Mouse (Mus musculus) naive thymus-derived CD4-positive, alpha-beta T cell, adult 5 months (primary cell): ENCODE results near the gene Zfp446. TPM values are rescaled to one million over a fixed set of nuclear protein-coding genes. Genes with fewer than 3 reads are reported as not detected.

Experiments used
- polyA plus RNA-seq: library from polyadenylated mRNA; unstranded; fragments of 100-300 nt; shearing (Covaris generic); gene quantifications from one replicate; pipeline ENCODE4 v1.2.1, GENCODE M21; 2017

The Zfp446 gene
- polyA plus RNA-seq, result 5.8 TPM

GRCm38 (mm10) chr7:12977682-12978389, at the start of gene Zfp446:
Gene Zfp446 (plus strand): TSS chr7:12977848.

GRCm38 (mm10) chr7:12965678-12966091, 12.0 kb upstream of the Zfp446 start, which contains the start of gene Zfp324:
Gene Zfp324 (plus strand): TSS chr7:12965838.

GRCm38 (mm10) chr7:12998053-12998452, 20.4 kb downstream of the Zfp446 start, which contains the start of gene Slc27a5:
Gene Slc27a5 (minus strand): TSS chr7:12998192.

GRCm38 (mm10) chr7:12998851-12999250, 21.2 kb downstream of the Zfp446 start, which contains the start of gene Trim28:
Gene Trim28 (plus strand): TSS chr7:12999114.

GRCm38 (mm10) chr7:13010005-13010908, 32.6 kb downstream of the Zfp446 start, which contains the start of gene Zbtb45:
Gene Zbtb45 (minus strand): TSS chr7:13010034.

GRCm38 (mm10) chr7:13034148-13034977, 56.7 kb downstream of the Zfp446 start, which contains the start of gene Chmp2a:
Gene Chmp2a (minus strand): TSS chr7:13034807.

Other genes starting within 250 kb of the Zfp446 start
- not detected for gene Vmn2r56, start 242.8 kb upstream of the Zfp446 start, polyA plus RNA-seq
- 5.4 TPM for gene Zscan18, start 174.2 kb upstream of the Zfp446 start, polyA plus RNA-seq
- gene Zfp329, start 159.0 kb upstream of the Zfp446 start, polyA plus RNA-seq, result 7.9 TPM
- 85.4 TPM for gene Zfp110, start 143.1 kb upstream of the Zfp446 start, polyA plus RNA-seq
- gene Zfp128, start 96.7 kb upstream of the Zfp446 start, polyA plus RNA-seq, result 0.50 TPM
- gene Zscan22, start 80.0 kb upstream of the Zfp446 start, polyA plus RNA-seq, result 4.0 TPM
- 1,269 TPM for gene Rps5, start 55.6 kb upstream of the Zfp446 start, polyA plus RNA-seq
- gene Rnf225, start 50.4 kb upstream of the Zfp446 start, polyA plus RNA-seq, result not detected
- 3.0 TPM for gene Zfp324, start 12.0 kb upstream of the Zfp446 start, polyA plus RNA-seq
- 0.37 TPM for gene Slc27a5, start 20.3 kb downstream of the Zfp446 start, polyA plus RNA-seq
- 148 TPM for gene Trim28, start 21.3 kb downstream of the Zfp446 start, polyA plus RNA-seq
- 8.6 TPM for gene Zbtb45, start 32.2 kb downstream of the Zfp446 start, polyA plus RNA-seq
- gene Chmp2a, start 57.0 kb downstream of the Zfp446 start, polyA plus RNA-seq, result 144 TPM
- 133 TPM for gene Ube2m, start 60.4 kb downstream of the Zfp446 start, polyA plus RNA-seq
- gene Mzf1, start 76.9 kb downstream of the Zfp446 start, polyA plus RNA-seq, result 0.44 TPM
- not detected for gene Vmn1r85, start 117.3 kb downstream of the Zfp446 start, polyA plus RNA-seq
- not detected for gene Vmn1r86, start 142.1 kb downstream of the Zfp446 start, polyA plus RNA-seq
- 0.35 TPM for gene Vmn1r87, start 162.3 kb downstream of the Zfp446 start, polyA plus RNA-seq
- 0.11 TPM for gene Vmn1r88, start 181.7 kb downstream of the Zfp446 start, polyA plus RNA-seq
- gene Vmn1r89, start 235.2 kb downstream of the Zfp446 start, polyA plus RNA-seq, result not detected